Mouse (Mus musculus) adrenal gland, postnatal 36 days (tissue): ENCODE results near the gene Rnf7. TPM values are rescaled to one million over a fixed set of nuclear protein-coding genes. Genes with fewer than 3 reads are reported as not detected.
"Not testable (repeated sequence)": the region's sequence is repeated elsewhere in the genome, so short reads cannot be mapped to it uniquely, and the experiment has no call there.

Experiments
- DNase-seq, 2 experiments: peaks; one replicate each; pipeline ENCODE4 v3.0.0; 2021; ENCODE audit warnings: mixed read lengths in 1 of 2
- long read RNA-seq, 2 experiments: library from polyadenylated mRNA; stranded (forward); transcript quantifications; one replicate each; pipeline ENCODE4 v2.0.0; 2021; ENCODE audit warnings: borderline sequencing depth in 2 of 2
- total RNA-seq, 2 experiments: library from RNA; stranded (reverse); gene quantifications; 2 replicates each; pipeline ENCODE4 v1.2.3; 2021

The Rnf7 gene
- total RNA-seq, result 10 to 100 TPM; 74.9 to 79.7 TPM
- long read RNA-seq, experiment 1, transcript Rnf7-201 (3 exons, 1,232 nt), result major isoform, 104 of 111 reads
- long read RNA-seq, experiment 1, partial matches to known transcripts, result 0 of 111 reads
- long read RNA-seq, experiment 1, other reads (novel, unspliced or antisense), result 4 of 111 reads
- long read RNA-seq, experiment 2, transcript Rnf7-201 (3 exons, 1,232 nt), result major isoform, 25 of 28 reads
- long read RNA-seq, experiment 2, partial matches to known transcripts, result 0 of 28 reads
- long read RNA-seq, experiment 2, other reads (novel, unspliced or antisense), result 2 of 28 reads

DNA sequence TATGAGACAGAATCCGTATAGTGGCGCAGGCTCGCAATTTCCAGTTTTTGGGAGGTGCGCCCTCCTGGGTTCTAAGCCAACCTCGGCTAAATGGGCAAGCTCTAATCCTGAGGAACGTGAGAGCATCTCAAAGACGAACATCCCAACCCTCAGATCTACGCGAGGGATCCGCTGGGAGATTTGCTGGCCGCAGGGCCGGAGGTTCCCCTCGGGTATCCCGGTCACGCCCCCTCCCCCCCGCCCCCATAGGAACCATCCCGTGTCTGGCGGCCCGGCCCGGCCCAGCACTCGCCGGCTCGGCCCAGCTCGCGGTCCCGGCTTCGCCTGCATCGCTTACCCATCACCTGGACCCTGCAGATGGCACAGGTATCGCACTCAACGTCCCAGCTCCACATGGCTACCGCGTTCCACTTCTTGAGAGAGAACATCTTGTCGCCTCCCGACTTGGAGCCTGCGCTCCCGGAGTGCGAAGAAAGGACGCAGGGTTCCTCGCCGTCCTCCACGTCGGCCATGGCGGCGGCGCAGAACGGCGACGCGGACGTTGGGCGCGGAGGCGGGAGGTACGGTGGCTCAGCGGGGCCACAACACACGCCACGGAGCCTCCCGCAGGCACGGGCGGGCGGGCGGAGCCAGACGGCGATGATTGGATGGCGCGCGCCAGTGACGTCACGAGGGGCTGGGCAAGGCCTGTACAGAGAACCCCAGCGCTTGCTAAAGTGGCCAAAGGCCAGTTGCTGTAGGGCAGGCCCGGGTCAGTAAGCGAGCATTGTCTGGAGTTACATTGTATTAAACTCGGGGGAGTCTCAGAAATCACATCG, at the start of gene Rnf7:
Gene Rnf7, minus strand, starts transcription at position 605 of the 818 bp plus-strand sequence.
- DNase-seq, result peak; percentile 100

DNA sequence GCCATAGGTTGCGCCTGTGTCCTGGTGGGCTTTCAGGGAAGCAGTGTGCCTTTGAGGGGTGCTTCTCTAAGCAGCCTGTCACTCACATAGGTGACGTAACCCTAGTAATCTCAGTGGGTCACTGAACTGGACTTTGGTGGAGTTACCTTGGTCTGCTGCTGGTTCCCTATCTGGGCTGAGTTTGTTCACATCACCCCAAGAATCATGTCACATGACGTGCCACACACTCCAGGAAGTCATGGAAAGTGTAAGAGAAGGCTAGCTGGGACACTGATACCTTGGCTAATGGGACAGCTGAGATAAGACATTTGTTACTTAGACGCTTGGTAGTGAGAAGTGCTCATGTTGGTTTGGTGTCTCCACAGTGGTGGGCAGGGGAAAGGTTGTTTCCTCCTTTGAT, 47.5 kb upstream of the Rnf7 start:
- no peak for DNase-seq

DNA sequence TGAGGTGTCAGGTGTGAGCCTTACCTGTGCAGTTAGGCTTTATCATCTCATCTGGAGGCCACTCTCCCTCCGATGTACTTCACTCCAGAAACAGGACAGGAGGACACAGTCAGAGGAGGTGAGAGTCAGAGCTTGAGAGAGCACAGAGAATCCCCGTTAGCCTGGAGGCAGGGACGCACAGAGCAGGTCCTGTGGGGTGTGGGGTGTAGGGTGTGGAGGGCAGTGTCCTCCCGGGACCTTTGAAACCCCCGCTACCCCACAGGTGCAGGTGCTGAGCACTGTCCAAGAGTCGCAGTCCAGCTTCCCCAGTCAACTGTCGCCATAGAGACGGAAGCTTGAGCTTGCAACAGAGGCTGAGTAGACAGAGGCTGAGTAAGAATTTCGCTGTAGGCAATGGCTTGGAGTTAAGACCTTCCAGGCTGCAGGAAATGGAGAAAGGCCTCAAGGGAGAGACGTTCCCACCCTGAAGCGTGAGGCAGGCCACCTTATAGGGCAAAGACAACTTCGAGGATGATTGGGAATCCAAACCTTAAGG, 46.6 kb upstream of the Rnf7 start, which contains the start of gene Gm28729:
Gene Gm28729, minus strand, starts transcription at position 293 of the 535 bp plus-strand sequence.
- DNase-seq, result no peak

DNA sequence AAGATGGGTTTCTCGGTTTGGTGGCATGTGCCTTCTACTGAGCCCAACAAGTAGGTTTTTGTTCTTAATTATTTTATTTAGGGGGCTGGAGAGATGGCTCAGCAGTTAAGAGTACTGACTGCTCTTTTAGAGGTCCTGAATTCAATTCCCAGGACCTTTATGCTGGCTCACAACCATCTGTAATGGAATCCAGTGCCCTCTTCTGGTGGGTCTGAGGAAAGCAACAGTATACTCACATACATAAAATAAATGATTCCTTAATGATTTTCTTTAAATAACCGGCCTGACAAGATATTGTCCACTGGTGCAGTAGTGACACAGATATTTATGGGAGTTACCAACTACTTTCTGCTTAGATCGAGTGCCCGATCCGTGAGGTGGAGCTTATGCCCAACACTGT, 44.7 kb upstream of the Rnf7 start:
- no peak for DNase-seq

DNA sequence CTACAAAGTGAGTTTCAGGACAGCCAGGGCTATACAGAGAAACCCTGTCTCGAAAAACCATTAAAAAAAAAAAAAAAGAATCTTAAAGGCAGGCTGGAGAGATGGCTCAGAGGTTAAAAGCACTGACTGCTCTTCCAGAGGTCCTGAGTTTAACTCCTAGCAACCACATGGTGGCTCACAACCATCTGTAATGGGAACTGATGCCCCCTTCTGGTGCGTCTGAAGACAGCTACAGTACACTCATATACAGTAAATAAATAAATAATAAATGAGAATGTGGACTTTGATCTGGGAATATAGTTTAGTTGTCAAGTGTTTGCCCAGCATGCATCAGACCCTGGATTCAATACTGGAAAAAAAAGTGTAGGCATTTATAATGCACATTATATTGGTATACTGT, 43.1 kb upstream of the Rnf7 start:
- DNase-seq, result not testable (repeated sequence)

DNA sequence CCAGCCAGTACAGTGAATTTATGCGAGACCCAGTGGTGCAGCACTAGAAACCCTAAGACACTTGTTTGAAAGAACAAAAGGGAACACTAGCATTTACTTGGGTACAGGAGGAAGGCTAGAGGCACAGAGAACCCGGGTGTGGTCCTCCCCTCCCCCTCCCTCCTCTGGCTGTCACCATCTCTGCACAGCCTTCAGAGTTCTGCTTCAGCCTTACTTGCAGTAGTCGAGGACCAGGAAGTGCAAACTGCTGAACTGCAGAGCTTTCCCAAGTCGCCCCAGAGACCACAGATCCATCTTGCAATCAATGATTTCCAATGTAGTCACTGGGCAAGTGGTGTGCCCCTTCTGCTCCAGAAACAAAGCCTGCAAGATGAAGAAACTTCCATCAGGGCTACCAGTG, 39.0 kb upstream of the Rnf7 start:
- peak in 1 of 2 experiments; percentile 10 for DNase-seq

DNA sequence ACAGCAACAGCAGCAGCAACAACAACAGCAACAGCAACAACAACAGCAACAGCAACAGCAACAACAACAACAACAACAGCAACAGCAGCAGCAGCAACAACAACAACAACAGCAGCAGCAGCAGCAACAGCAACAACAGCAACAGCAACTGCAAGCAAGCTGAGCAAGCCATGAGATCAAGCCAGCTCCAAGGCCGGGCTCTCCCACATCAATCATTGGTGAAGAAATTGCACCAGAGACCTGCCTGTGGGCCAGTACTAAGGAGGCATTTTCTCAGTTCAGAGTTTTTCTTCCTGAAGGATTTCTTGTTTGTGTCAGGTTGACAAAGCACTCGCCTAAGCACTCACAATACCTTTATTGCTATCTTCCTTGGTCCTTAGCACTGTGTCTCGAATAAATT, 38.3 kb upstream of the Rnf7 start:
- DNase-seq, result peak; percentile 63 to 72

DNA sequence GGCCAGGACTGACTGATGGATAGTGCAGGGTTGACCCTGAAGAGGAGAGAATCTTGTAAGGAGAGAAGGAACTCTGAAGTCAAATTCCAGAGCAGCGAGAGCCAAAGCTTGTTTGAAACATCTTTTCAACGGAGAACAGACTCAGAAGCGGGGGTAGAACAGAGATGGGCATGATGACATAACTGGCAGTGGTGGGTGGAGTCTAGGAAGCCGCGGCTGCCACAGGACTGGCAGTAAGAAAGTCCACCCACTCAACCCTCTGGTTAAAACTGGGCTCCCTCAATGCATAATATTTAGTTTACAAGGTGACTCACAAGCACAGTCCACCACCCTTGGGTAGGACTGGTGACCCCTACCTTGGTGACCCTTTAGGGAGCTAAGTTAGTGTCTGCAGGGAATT, 37.3 kb upstream of the Rnf7 start:
- no peak for DNase-seq

DNA sequence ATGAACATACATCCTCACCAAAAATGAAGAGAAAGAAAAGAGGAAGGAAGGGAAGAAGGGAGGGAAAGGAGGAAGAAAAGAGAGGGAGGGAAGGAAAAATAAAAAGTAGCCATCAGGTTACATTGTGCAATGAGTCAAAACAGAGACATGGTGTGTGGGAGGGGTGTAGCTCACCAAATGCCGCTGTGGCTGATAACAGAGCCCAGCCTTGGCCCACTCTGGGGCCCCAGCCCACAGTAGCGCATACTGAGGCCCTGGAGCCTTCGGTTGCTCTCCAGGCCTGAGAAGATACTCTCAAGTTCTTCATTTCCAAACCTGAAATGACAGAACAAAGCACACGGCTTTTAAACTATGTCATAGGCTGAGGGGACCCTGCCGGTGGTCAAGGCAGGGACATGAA, 35.8 kb upstream of the Rnf7 start:
- DNase-seq, result no peak

DNA sequence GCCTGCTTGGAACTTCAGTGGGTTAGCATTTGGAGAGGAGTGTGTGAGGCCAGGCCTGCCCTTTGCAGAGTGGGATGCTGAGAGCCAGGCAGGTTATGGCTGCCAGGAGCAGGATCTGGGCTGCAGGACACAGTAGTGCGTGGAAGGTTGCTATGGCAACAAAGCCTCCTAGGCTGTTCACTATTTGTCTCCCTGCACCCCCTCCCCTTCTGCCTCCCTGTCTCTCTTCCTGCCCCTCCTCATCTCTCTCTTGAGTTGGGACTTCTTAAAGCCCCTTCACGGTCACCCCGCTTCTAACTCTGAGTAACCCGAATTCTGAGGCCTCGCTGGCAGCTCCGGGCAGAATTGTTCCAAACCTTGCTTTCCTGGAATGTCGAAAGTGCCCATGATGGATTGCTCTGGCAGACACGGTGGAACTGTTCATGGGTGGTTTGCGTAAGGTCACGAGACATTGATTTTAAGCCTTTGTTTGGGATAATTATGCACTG, 27.6 kb upstream of the Rnf7 start:
- DNase-seq, result peak; percentile 68 to 72

DNA sequence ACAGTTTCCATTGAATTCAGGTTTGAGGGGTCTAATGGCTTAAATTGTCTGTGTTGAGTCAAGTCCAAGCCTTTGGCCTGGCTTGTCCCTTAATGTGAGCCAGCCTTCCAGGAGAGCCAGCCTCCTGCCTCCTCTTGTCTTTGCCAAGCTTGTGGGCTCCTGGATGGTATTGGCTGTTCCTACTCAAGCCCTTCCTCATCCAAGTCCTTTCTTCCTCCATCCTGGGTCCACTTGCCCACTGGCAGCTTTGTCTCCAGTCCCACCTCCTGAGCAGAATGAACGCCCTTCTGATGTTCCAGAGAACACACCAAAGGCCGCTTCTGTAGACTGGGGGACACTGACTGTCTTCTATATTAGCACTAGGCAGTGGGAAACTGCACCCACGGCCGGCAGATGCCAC, 26.7 kb upstream of the Rnf7 start:
- DNase-seq, result no peak

DNA sequence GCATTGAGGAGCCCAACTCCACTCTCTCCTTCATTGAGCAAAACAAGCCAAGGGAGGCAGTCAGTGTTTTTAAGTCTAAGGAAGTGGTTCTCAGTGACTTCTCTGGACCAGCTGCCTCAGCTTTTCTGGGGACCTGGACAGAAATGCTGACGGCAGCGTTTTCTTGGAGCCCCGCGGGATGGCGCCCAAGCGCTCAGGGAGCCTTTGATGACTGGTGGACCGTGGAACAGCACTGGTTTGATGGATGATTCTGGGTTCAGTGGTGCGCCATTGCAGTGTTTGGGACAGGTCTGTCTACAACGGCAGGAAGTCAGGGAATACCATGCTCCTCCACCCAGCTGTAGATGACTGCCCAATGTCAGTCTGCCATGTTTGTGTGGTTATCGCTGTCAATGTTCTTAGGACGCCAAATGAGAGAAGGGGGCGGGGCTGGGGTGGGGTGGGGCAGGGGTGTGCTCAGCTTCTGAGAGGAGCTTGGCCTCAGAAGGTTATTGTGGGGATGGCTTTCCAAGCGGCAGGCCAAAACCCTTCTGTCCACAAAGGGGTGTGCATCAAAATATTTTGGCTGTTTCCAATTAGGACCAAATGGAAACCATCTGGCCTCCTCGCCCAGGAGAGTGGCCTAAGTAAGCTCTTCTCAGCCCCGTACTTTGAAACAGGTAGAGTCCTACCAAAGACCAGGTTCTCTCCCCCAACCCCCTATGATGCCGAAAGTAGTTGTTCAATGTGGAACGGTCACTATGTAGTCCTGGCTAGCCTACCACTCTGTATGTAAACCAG, 25.8 kb upstream of the Rnf7 start:
- DNase-seq, result no peak

DNA sequence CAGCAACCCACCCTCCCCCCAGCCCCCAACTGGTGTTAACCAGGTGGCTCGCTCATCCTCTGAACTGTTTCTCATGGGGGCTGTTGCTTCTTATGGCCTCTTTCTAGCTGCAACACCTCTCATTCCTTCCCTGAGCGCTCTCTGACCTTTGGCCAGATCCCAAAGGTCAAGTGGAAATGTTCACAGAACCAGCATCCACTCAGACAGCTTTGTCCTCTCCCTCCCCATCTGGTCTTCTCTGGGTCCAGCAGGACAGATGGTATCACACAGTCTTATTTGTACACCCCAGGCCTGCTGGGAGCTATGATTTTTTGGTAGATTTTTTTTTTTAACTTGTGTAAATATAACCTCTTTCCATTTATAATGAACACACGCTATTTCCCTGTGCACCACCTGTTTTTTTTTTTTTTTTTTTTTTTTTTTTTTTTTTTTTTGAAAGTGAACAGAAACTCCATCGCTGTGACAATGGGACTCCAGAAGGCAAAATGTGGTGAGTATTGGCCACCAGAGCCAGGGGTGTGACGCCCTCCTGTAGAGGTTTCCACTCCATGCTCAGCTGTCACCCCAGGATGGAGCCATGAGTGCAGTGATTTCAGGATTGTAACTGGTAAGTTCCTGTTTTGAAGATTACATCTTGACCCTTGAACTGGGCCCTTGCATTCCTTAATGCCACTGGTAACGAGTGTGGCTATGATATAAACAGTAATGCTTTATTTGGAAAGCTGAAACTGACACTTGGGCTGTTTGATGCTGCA, 24.6 kb upstream of the Rnf7 start:
- DNase-seq, result no peak

DNA sequence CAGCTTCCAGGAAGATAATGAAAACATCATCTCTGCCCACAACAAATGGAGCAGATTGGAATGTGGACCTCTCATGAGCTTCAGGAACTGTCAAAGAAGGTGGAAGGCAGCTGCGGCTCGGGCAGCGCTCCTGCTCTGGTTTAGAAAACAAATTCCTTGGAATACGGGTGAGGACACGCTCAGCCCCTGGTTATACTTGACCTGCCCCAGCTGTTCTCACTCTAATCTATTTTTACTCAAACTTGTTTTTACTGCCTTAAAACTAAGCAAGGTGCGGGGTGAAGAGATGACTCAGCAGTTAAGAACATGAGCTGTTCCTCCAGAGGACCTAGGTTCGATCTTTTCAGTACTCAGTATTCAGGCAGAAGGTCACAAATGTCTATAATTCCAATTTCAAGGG, 22.7 kb upstream of the Rnf7 start:
- no peak for DNase-seq

DNA sequence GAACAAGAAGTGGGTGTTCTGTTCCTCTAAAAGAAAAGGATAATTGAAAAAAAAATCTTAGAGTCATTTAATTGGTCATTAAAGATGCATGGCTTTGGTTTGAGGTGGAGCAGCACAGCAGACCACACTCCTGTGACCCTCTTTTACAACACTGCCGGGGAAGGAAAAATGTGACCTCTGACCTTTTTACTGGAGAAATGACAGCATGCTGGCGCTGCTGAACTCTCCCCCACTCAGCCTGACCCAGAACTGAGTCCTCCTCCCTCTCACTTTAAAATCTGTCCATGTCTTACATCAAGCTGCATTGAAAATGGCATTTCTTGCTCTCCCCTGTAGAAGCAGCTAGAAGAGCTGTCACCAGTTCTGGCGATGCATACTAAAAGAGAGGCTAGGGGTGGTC, 14.7 kb upstream of the Rnf7 start:
- DNase-seq, result no peak

DNA sequence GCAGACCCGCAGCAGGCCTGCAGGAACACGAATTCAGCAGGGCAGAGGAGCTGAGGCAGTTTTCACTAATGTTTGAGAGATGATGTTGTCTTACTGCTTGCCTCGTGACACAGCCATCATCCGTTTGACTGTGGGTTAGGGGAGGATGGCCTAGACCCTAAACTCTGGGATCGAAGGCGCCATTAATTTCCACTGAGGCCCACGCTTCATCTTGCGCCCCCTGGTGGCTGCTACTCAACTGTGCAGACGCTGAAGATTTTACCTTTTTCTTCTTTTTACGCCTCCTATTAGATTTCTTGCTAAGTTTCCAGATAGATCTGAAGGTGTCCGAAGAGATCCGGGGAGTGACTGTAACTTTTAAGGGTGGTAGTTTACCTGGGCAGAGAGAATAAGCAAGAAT, 13.3 kb upstream of the Rnf7 start:
- DNase-seq, result peak; percentile 49 to 74

DNA sequence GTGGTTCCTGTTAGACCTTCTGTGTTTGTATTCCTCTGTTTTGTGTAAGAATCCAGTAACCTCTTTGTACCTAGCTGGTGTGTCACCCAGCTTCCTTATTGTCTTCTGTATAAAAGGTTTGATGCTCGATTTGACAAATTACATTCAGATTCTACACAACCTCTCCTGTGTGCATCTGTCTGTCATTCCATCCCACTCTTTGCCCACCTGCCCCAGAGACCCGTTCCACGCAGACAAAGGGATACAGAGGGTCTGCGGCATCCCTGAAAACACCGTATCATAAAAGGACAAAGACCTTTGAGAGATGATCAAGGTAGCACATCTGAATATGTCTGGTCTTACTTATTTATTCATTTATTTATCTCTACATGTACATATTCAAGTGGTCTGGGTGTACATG, 9.4 kb upstream of the Rnf7 start:
- not testable (repeated sequence) for DNase-seq

DNA sequence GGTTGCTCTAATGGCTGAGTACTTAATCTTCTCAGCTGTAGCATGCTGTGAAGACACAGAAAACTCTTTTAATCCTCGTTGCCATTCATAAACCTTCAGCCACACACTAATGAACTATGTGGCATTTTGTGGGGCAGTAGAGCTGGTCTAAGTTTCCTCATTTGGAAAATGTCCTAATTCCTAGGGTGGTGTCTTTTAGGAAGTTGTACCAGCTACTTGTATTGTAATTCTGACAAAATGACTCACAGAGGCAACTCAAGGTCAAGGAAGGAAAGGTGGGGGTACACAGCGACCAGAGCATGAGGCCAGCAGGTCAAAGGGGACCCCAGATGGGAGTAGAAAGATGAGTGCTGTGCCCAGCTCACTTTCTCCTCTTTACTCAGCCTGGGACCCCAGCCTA, 5.2 kb upstream of the Rnf7 start:
- no peak for DNase-seq

DNA sequence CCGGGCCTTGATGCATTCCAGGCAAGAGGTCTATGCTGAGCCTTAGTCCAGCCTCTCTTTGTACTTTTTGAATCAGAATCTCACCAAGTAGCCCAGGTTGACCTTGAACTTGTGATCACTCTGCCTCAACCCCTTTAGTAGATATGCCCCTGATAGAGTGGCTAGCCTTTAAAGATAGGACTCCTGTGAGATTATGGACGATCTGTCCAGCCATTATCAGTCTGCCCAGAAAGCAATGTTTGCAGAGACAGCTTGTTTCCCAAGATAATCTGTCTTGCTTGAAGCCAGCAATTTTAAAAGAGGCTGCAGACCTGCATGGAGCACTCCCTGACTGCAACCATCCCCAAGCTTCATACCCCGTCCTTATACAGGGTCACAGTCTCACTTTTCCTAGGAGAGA, 4.6 kb upstream of the Rnf7 start:
- no peak for DNase-seq

DNA sequence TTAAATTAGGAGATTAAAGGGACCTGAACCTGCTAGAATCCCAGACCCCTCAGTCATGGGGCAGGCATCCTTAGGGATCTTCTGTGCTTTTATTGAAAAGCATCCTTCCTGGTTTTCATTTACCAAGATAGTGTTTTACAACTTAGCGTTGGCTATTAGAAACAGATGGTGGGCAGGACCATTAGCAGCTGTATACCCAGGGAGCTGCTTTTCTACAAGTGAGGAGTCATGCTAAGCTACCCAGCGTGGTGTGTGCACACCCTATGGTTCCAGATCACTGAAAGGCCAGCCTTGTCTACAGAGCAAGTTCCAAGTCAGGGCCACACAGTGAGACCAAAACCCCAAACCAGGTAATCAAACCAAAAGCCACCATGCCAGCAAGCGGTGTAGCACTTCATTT, 6.1 kb downstream of the Rnf7 start:
- no peak for DNase-seq

DNA sequence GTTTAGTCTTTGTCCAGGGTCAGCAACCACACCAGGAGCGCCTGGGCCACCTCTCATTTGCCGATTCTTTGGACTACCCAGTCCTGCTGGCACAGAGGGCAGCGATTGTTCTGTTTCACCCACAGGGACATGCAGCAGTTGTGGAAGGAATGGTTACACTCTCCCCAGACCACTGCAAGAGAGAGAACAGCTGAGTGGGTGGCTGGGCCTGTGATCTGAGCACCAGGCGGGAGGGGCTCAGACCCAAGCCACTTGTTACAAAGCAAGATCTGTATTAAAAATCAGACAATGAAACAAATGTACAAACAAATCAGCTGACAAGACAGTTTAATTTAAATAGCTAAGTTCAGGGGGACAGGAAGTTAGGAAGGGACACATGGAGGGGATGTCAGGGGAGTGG, 6.8 kb downstream of the Rnf7 start:
- DNase-seq, result not testable (repeated sequence)
